Mouse (Mus musculus) heart, postnatal 14 days (tissue): ENCODE results near the gene Vsig1. TPM values are rescaled to one million over a fixed set of nuclear protein-coding genes. Genes with fewer than 3 reads are reported as not detected.

ENCODE experiments used
- total RNA-seq, 2 experiments: library from RNA; stranded (reverse); gene quantifications; 2 replicates each; pipeline ENCODE4 v1.2.3; 2021

The Vsig1 gene
- total RNA-seq, 2 experiments from 2014 or later = not detected

Other genes with a start within 250 kb of the Vsig1 start
- gene Mid2, start 243.0 kb upstream of the Vsig1 start, total RNA-seq = 10 to 100 TPM; 20.6 to 21.9 TPM
- not detected for gene Tex13b, start 94.2 kb upstream of the Vsig1 start, total RNA-seq
- 10 to 100 TPM; 13.5 to 13.6 TPM for gene Psmd10, start 49.1 kb downstream of the Vsig1 start, total RNA-seq
- gene Atg4a, start 49.3 kb downstream of the Vsig1 start, total RNA-seq = 10 to 100 TPM; 10.8 to 12.8 TPM